Mouse (Mus musculus) intestine, embryonic 14.5 days (tissue): ENCODE measurements around the gene Myo1a. TPM values are rescaled to one million over a fixed set of nuclear protein-coding genes. Genes with fewer than 3 reads are reported as not detected.

Source experiments
- ATAC-seq: fragments of 200-750 bp; cut with Nextera tagmentation; replicated peaks from 2 replicates; pipeline ENCODE4 v1.8.0; 2017; ENCODE audit warnings: low read depth, moderate number of reproducible peaks, moderate TSS enrichment, moderate library complexity; ENCODE audit not compliant: low FRiP score, low TSS enrichment
- DNase-seq: peaks from one replicate; pipeline ENCODE4 v3.0.0-alpha.2; 2018; ENCODE audit warnings: low spot score
- H3K27ac ChIP-seq: fragments of 300-500 bp; sonication (generic); 2 replicates; pipeline ENCODE4 v1.5.1; 2014; ENCODE audit warnings: low read depth, mild to moderate bottlenecking, control low read depth
- H3K27me3 ChIP-seq: fragments of 300-500 bp; sonication (generic); replicated peaks from 2 replicates; pipeline ENCODE4 v1.6.1; 2014; ENCODE audit warnings: low read length, control low read depth; ENCODE audit not compliant: control insufficient read depth, insufficient read depth
- H3K36me3 ChIP-seq: fragments of 300-500 bp; sonication (generic); 2 replicates; pipeline ENCODE4 v1.6.1; 2014; ENCODE audit warnings: low read length, control low read depth; ENCODE audit not compliant: control insufficient read depth, insufficient read depth
- H3K4me1 ChIP-seq: fragments of 300-500 bp; sonication (generic); replicated peaks from 2 replicates; pipeline ENCODE4 v1.6.1; 2014; ENCODE audit warnings: low read length, control low read depth, mixed read lengths; ENCODE audit not compliant: control insufficient read depth, insufficient read depth
- H3K4me2 ChIP-seq: fragments of 300-500 bp; sonication (generic); 2 replicates; pipeline ENCODE4 v1.6.1; 2014; ENCODE audit warnings: low read length
- H3K4me3 ChIP-seq: fragments of 300-500 bp; sonication (generic); 2 replicates; pipeline ENCODE4 v1.5.1; 2014; ENCODE audit warnings: low read depth, low read length, control low read depth, mixed read lengths
- H3K9ac ChIP-seq: fragments of 300-500 bp; sonication (generic); 2 replicates; pipeline ENCODE4 v1.6.1; 2014; ENCODE audit warnings: mild to moderate bottlenecking, low read length
- H3K9me3 ChIP-seq: fragments of 300-500 bp; sonication (generic); 2 replicates; pipeline ENCODE4 v1.6.1; 2016; ENCODE audit warnings: low read length, control low read depth; ENCODE audit not compliant: control insufficient read depth
- WGBS: fragments of 180-500 bp; shearing (Covaris S2); extraction: QIAGEN DNeasy Blood & Tissue Kit; methylation state at CpG from one replicate; pipeline ENCODE4 v1.1.7; 2014; 5-methylcytosine and 5-hydroxymethylcytosine counted together
- polyA plus RNA-seq: library from polyadenylated mRNA; unstranded; fragments of >200 nt; fragmentation: Nextera tagmentation; extraction: Ambion mirVana; gene quantifications from 2 replicates; pipeline ENCODE4 v1.2.1, GENCODE M21; 2014

Myo1a gene
- polyA plus RNA-seq, 1 experiment from 2014 or later: 15.3 TPM

DNA sequence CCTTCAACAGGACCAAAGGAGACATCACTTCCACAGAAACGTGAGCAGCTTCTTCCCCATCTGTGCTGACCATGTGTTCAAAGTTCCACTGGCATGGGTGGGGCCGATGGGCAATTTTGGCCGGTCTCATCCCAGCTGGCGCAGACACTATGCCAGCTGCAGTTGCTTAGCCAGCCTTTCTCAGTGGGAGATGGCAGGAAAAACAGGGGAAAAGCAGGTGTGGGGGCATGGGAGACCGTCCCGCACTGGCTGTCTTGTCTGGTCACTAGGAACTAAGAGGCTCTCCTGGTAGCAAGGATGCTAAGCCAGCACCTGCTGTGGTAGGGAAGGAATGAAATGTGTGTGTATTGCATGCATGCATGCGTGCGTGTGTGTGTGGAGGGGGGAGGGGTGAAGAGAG, 23.5 kb downstream of the Myo1a start:
- Histone ChIP-seq H3K36me3 (no peaks in the 10 kb centered on the region), H3K4me2 (no peak overlapping the region), H3K27me3 (no peaks in the 10 kb centered on the region), H3K27ac (no peak overlapping the region), H3K9me3 (no peaks in the 10 kb centered on the region), H3K4me3 (no peak overlapping the region), H3K9ac (no peak overlapping the region), H3K4me1 (peaks cover 11% of the 10 kb centered on the region)
- ATAC-seq (no peak), DNase-seq (no peak)
- 77% methylated on average over 8 of the region's 8 CpGs for WGBS

- no peak overlapping the region for H3K27ac ChIP-seq
- no peak overlapping the region for H3K4me2 ChIP-seq
- 66% methylated on average over 11 of the region's 11 CpGs for WGBS
Measured at GRCm38 (mm10) chr10:127730285-127730932, 25.4 kb downstream of the Myo1a start.

GRCm38 (mm10) chr10:127730933-127731310, 26.0 kb downstream of the Myo1a start:
- Histone ChIP-seq H3K4me1 (0 out of 2 replicates have a peak, but pooled peaks cover 6% of the 10 kb centered on the region), H3K36me3 (no peaks in the 10 kb centered on the region), H3K27ac (no peak overlapping the region), H3K9ac (no peak overlapping the region), H3K4me3 (no peak overlapping the region), H3K4me2 (no peak overlapping the region), H3K27me3 (no peaks in the 10 kb centered on the region), H3K9me3 (no peaks in the 10 kb centered on the region)
- no peak for DNase-seq
- ATAC-seq: no peak
- 41% methylated on average over 9 of the region's 9 CpGs for whole genome bisulfite sequencing

More at GRCm38 (mm10) chr10:127730285-127730932, 25.4 kb downstream of the Myo1a start:
- no peaks in the 10 kb centered on the region for H3K27me3 ChIP-seq
- no peak for ATAC-seq
- H3K9ac ChIP-seq: no peak overlapping the region
- peaks cover 6% of the 10 kb centered on the region; the same call in 1 of the 2 replicates for H3K4me1 ChIP-seq
- no peaks in the 10 kb centered on the region for H3K9me3 ChIP-seq
- no peaks in the 10 kb centered on the region for H3K36me3 ChIP-seq
- no peak overlapping the region for H3K4me3 ChIP-seq
- no peak for DNase-seq

DNA sequence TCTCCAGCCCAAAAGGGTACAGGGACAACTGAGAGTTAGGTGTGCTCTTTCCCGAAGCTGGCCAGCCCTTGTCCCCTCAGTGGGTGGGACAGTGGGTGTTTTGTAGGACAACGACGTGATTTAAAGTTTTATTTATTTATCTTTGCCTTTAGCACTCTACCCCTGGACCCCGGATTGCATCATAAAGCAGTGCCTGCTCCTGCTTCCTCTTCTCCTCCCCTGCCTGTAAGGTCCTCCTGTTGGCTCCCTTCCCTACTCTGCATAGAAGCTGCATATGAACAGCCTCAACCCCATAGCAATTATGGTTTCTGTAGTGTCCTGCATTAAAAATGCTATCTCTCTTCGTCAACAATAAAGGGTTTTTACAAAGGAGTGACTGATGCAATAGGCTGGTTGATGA, 26.4 kb downstream of the Myo1a start:
- no peaks in the 10 kb centered on the region for H3K27me3 ChIP-seq
- no peak overlapping the region for H3K4me2 ChIP-seq
- H3K36me3 ChIP-seq: no peaks in the 10 kb centered on the region
- ATAC-seq (no peak), DNase-seq (no peak)
- 18% methylated on average over 5 of the region's 5 CpGs for WGBS
- 0 out of 2 replicates have a peak, but pooled peaks cover 6% of the 10 kb centered on the region for H3K4me1 ChIP-seq
- no peak overlapping the region for H3K27ac ChIP-seq
- no peaks in the 10 kb centered on the region for H3K9me3 ChIP-seq
- no peak overlapping the region for H3K9ac ChIP-seq
- no peak overlapping the region for H3K4me3 ChIP-seq

DNA sequence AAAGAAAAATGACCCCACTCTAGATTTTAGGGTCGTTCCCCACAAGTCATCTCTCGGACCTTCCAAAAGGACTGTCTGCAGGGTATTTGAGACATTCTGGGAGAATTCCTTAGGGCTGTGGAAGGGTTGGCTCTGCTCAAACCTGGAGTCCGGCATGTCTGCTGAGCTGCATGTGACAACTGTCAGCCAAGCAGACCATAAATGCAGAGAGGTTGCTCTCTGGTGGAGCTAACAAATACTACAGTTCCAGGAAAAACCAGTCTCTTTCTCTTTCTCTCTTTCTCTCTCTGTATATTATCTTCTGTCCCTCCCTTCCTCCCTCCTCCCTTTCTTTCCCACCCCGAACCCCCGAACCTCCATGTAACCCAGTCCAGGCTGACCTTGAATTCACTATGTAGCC, 29.5 kb downstream of the Myo1a start:
- H3K9ac ChIP-seq: no peak overlapping the region
- WGBS: 33% methylated on average over 5 of the region's 5 CpGs
- no peaks in the 10 kb centered on the region for H3K27me3 ChIP-seq
- DNase-seq (no peak), ATAC-seq (no peak)
- 0 out of 2 replicates have a peak, but pooled peaks cover 13% of the 10 kb centered on the region for H3K4me1 ChIP-seq
- no peaks in the 10 kb centered on the region for H3K36me3 ChIP-seq
- no peak overlapping the region for H3K27ac ChIP-seq
- no peak overlapping the region for H3K4me2 ChIP-seq
- H3K4me3 ChIP-seq: no peak overlapping the region
- no peaks in the 10 kb centered on the region for H3K9me3 ChIP-seq

GRCm38 (mm10) chr10:127736266-127736665, 31.3 kb downstream of the Myo1a start:
- WGBS: 75% methylated on average over 2 of the region's 2 CpGs
- Histone ChIP-seq H3K27me3 (no peaks in the 10 kb centered on the region), H3K4me3 (no peak overlapping the region), H3K4me2 (no peak overlapping the region), H3K9me3 (no peaks in the 10 kb centered on the region), H3K4me1 (peaks cover 21% of the 10 kb centered on the region), H3K27ac (no peak overlapping the region), H3K9ac (no peak overlapping the region), H3K36me3 (no peaks in the 10 kb centered on the region)
- ATAC-seq (no peak), DNase-seq (no peak)

GRCm38 (mm10) chr10:127736916-127737315, 31.9 kb downstream of the Myo1a start:
- 67% methylated on average over 4 of the region's 4 CpGs for WGBS

DNA sequence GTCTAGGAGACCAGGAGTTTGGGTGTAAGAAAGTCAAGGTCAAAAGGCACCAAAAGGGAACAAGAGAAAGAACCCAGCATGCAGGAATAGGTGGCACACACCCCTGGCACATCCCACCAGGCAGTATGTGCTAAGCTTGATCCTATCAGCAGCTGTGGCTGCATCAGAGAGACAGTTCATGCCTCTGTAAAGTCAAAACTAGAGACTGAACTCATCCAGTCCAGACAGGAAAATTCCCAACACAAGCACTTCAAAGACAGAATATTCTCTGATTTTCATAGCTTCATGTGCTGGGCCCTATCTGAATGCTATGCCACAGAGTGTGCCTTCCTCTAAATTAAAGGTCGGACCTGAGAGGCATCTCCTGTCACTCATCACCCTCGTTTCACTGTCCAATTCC, 32.6 kb downstream of the Myo1a start:
- DNase-seq (no peak), ATAC-seq (no peak)
- no peak overlapping the region for H3K27ac ChIP-seq
- peaks cover 12% of the 10 kb centered on the region for H3K36me3 ChIP-seq
- H3K4me3 ChIP-seq: no peak overlapping the region
- peaks cover 18% of the 10 kb centered on the region for H3K4me1 ChIP-seq
- H3K9me3 ChIP-seq: no peaks in the 10 kb centered on the region
- H3K9ac ChIP-seq: no peak overlapping the region
- WGBS: 24% methylated on average over 2 of the region's 2 CpGs
- no peaks in the 10 kb centered on the region for H3K27me3 ChIP-seq
- no peak overlapping the region for H3K4me2 ChIP-seq

More at GRCm38 (mm10) chr10:127736916-127737315, 31.9 kb downstream of the Myo1a start:
- Histone ChIP-seq H3K4me2 (no peak overlapping the region), H3K9me3 (no peaks in the 10 kb centered on the region), H3K9ac (no peak overlapping the region), H3K36me3 (peaks cover 6% of the 10 kb centered on the region), H3K4me1 (peaks cover 18% of the 10 kb centered on the region), H3K4me3 (no peak overlapping the region), H3K27me3 (no peaks in the 10 kb centered on the region), H3K27ac (no peak overlapping the region)
- ATAC-seq: no peak
- no peak for DNase-seq
